Mouse (Mus musculus) urinary bladder, postnatal 4 days (tissue): ENCODE measurements around the gene Synj2.

Experiments
- DNase-seq, 2 experiments: peaks; one replicate each; pipeline ENCODE4 v3.0.0; 2021 to 2022; ENCODE audit warnings: low spot score in 2 of 2

Synj2 gene

DNA sequence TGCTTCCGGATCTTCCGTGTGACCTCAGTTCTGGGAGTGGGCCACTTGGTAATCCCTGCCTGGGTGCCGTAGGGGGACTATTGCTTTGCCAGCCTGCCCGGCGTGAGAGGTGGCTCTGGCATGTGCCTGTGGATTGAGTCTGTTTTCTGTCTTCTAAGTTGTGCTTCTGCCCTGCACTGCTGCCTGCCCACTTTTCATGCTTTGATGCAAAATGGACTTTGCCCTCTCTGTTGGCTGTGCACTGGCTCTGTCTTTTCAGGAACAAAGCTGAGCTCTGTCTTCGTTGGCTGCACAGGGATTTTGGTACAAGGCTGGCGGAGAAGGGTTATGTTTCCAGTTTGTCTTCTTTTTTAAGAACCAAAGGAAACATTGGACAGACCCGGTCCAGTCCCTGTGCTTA lies 95.4 kb downstream of the Synj2 start:
- no peak for DNase-seq

DNA sequence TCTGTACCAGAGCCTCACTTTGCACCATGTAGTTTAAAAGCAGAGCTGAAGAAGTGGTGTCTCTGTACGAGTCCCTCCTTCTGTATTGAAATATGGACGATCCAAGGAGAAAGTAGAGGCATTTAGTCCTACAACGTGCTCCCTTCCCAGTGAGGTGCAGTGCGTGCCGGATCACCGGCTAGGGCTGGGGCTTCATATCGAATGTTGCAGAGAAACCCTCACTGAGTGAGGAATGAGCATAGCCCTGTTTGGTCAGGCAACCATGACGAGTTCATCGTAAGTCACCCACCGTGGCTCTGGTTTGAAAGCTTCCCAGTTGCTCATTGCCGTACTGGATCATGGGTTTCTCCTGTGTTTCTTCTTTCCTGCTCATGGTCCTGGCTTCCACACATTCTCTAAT lies 95.8 kb downstream of the Synj2 start:
- no peak for DNase-seq

DNA sequence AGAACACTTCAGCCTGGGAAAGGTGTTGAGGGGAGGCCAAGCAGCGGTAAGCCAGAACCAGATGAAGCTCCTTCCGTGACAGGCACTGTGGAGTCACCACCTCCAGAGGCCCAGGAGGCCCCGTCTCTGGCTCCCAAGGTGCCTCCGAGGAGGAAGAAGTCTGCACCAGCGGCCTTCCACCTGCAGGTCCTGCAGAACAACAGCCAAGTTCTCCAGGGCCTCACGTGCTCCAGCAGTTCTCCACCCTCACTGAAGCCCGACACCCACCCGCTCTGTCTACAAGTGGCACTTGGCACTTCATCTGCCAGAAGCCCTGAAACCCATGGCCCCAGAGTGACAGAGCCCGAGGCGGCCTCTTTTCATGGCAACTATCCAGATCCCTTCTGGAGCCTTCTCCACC lies 96.4 kb downstream of the Synj2 start:
- no peak for DNase-seq

DNA sequence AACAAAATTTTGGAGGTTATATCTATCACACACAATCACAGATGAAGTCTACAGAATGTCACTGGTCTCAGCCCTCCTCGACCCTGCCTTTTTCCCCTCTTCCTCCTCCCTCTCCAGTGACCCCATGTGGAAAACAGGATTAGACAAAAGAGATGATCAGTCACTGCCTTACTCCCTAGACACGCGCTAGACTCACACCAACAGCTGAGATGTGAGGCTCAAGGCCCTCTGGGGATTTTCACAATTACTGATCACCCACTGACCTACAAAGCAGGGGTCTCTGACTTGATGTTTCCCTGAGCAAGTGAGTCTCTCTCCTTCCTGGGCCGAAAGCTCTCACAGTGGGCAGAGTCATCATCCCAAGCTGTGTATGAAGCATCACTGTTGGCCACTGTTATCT lies 111.7 kb downstream of the Synj2 start:
- DNase-seq, result no peak

DNA sequence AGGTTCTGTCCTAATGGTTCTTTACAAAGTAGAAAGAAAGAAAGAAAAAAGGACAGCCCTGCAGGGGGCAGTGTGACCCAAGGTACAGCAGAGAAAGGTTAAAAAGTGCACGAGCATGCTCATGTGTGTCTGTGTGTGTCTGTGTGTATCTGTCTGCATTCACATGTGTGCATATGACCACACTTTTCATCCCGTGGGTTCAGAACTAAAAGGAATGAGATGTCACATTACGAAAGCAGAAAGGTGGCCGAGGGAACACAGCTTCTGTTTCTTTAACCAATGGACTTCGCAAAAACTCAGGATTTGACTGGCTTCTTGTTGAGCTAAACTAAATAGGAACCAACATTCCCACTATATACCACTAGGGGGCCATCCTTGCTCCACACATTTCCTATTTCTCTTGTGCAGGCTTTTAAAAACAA lies 113.9 kb downstream of the Synj2 start:
- no peak for DNase-seq

DNA sequence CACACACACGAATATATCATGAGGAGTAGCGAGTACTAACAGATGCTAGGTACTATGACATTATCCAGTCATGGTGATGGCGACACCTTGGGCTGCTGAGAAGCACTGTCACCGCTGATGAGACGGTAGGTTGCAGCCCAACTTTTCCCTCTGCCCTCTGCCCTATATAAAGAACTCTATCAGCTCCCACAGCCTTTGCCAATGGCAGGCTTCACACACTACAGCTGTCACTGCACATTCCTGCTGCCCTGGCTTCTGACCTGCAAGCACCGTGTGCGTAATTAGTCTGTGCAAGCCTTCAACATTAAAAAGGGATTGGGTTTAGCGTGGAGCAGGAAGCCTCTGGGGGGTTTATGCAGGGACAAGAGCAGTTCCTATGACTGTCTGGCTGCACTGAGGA lies 121.7 kb downstream of the Synj2 start:
- DNase-seq, result no peak

DNA sequence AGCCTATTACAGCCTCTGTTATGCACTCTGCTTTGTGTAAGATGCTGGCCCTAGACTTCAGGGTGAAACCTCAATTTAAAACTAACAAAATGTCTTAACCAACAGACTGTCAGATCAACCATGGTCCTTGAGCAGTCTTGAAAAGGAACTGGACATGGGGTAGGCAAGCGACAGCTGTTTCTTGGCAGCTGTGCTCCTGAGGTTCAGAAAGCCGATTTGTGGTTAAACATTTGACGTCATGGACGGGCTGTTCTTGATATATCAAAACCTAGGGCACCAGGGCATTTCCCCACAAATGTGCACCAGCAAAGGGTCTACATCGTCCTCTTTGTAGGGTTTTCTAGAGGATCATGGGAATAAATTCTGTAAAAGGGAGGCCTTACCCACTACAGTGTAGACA lies 122.5 kb downstream of the Synj2 start:
- no peak for DNase-seq

DNA sequence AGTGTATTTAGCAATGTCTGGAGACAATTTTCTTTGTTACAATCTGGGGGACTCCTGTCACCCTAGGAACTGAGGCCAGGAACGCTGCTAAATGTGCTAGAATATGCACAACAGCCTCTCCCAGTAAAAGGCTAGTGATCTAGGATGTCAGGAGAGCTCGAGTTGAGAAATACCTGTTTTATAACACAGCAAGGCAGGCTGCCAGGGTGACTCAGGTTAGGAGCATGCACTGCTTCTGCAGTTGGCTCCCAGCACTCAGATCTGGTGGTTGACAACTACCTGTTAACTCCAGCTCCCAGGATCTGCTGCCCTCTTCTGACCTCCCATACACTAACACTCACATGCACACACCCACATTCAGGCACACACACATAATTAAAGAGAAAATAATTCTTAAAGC lies 124.9 kb downstream of the Synj2 start:
- DNase-seq, result no peak

DNA sequence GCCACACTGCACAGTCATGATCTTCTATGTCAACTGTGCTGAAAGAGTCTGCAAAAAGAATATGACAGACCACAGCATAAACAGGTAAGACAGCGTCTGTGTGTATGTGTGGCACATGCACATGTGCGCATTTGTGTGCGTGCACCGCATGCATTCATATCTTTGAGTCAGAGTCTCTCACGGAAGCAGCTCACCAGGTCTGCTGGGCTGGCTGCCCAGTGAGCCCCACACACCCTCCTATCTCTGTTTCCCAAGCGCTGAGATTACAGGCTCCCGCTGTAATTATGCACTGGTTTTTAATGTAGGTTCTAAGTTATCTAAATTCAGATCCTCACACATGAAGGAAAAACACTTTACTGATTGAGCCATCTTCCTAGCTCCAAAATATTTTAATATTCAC lies 126.5 kb downstream of the Synj2 start:
- DNase-seq, result no peak

DNA sequence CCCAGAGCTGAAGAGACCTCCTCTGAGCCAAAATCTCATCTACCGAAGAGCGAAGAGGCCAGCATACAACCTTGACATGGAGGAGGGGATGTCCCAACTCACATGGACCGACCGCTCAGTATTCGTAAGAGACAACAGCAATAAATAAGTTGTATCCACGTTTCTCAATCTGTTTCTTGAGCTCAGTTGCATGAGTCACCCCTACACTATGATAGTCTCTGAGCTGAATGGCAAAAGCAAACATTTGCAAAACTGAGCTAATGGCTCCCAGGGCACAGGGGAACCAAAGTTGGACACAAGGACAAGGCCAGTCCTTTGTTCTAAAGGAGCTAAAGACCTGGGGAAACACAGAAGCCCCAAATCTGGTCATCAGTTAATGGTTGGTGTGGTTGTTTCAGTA lies 128.8 kb downstream of the Synj2 start:
- DNase-seq, result no peak

DNA sequence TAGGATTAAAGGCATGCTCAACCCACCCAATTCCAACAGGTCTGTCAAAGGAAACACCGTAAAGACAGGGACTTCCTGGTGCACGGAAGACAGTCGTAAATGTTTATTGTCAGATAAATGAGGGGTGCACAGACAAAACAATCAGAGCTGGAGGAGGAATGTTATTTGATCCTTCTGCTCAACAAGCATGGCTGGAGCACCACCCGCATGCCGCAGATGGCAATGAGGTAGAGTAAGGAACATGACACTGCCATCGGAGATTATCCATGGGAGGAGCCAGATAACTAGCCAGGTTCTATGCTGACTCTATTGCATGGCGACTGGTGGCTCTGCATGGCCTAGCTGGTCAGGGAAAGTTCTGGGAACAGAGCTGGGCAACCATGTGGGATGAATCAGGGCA lies 132.3 kb downstream of the Synj2 start:
- DNase-seq, result no peak

DNA sequence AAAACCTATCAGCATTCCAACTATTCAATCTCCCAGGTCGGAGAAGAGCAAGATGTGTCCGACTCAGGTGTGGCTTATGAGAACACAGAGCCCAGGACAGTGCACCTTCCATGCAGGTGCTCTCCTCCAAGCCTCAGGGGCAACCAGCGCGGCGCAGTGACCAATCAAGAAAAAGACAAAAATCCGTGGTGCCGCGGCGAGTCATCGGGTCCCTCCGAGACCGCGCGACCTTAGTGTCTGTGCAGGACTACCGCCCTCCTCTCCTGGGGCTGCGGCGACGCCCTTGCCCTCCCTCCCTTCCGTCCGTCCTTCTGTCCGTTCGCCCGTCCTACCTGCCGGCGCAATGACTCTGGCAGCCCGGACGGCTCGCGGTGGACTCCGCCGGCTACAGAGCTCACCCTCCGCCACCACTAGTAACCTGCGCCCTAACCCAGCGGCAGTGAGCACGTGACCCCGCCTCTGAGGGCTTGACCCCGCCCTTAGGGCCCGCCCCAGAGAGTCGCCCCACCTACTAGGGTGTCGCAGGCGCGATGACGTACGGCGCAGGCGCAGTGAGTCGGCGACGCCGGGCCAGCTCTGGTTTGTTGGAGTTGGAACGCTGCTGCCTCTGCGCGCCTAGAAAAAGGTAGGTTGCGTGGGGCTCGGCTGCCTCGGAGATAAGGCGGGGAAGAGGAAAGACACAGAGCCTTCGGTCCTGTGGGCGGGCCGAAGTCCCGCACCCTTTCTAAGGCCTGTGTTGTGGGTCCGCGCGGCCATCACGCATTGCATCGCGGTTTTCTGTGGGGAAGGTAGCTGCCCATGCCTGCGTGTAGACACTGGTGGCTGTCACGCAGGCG lies 138.4 kb downstream of the Synj2 start, which contains the start of the genes Serac1 and Gtf2h5:
Serac1 (minus strand) TSS at position 455 of the 836 bp plus-strand sequence.
Gtf2h5 (plus strand) TSS at position 500 of the 836 bp plus-strand sequence.
- peak; percentile 96 to 97 for DNase-seq

DNA sequence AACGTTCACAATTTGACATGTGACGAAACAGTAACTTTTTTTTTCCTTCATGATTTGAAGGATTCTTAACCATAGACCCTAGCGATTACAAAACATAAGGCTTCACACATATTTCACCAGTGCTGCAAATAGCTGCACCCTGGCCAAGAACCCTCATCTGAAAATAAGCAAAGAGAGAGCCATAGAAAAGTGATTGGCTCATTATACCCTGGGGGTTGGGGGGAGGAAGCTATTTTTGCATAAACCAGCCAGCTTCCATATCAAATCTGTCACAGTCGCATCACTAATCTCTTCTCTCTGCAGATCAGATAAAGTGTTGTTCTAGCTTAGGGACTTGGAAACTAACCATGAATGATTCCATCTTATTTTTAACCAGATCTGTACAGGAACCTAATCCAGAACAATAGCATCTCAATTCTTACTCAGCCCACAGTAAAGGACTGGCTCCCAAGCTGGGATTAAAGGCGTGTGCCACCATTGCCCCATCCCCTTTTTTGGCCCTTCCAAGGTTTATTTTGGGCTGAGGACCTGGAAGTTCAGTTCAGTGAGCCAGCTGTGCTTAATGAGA lies 142.3 kb downstream of the Synj2 start:
- no peak for DNase-seq

DNA sequence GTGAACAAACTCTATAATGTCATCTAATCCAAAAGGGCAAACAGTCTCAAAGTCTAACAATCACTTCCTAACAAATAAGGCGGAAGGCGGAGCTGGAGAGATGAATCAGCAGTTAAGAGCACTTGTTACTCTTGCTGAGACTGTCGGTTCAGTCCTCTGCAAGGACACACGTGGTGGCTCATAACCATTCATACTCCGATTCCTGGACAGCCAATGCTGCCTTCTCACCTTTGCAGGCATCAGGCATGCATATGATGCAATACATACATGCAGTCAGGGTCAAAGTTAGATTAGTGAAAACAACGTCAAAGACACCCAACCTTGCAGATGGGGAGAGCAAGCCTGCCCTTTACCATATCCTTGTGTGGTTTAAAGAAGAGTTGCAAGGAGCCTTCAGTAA lies 150.5 kb downstream of the Synj2 start:
- no peak for DNase-seq
